Mouse (Mus musculus): ENCODE data around the gene Hist2h2ab. TPM values are rescaled to one million over a fixed set of nuclear protein-coding genes. Genes with fewer than 3 reads are reported as not detected.

Hist2h2ab gene
- polyA plus RNA-seq, 2 experiments from 2014 or later: not detected

DNA sequence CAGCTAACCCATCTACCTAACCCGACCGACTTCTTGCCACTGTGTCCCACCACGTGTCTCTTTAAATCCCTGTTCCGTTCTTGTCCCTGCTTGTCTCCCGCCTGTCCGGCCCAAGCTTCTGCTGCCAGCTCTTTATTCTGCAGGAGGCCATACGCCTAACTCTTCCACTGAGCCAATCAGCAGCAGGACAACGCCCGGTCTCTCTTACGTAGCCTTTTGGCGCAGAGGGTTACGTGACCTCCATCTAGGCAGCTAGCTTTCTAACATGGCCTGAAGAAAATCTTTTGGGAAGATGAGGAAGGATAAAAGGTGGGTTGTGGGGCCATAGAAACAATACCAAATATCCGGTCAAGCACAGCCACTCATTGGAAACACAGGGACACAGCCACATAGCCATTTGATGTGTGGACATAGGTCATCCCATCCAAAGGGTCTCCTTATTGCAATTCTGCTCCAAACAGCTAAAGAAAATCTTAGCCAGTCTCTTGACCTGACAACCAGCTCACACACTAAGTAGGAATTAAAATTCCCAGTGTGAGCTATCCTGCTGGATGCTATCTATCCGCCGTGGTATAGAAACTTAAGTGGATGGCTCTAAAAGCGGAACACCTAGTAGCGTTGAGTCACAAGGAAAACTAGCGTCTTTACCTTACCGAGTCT lies 42.7 kb downstream of the Hist2h2ab start:
- peak; percentile 67 for ATAC-seq

DNA sequence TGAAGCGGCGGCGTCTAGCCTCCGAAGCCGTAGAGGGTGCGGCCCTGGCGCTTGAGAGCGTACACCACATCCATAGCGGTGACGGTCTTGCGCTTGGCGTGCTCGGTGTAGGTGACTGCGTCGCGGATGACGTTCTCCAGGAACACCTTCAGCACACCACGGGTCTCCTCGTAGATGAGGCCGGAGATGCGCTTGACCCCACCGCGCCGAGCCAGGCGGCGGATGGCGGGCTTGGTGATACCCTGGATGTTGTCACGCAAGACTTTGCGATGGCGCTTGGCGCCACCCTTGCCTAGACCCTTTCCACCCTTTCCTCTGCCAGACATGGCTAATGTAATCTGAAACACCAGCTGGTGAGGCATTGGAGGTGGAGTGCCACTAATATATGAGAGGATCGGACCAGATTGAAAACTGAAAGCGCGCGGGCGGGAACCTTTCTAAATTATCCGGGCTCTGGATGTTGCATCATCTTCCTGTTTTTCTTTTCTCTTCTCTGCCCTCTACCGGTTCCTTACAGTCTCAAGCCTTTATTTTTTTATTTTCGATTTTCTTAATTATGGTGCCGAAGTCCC lies 43.4 kb downstream of the Hist2h2ab start, which contains the start of gene Hist2h4:
Gene Hist2h4 (minus strand): TSS at position 333 of the 572 bp plus-strand sequence.
- ATAC-seq: peak; percentile 83

DNA sequence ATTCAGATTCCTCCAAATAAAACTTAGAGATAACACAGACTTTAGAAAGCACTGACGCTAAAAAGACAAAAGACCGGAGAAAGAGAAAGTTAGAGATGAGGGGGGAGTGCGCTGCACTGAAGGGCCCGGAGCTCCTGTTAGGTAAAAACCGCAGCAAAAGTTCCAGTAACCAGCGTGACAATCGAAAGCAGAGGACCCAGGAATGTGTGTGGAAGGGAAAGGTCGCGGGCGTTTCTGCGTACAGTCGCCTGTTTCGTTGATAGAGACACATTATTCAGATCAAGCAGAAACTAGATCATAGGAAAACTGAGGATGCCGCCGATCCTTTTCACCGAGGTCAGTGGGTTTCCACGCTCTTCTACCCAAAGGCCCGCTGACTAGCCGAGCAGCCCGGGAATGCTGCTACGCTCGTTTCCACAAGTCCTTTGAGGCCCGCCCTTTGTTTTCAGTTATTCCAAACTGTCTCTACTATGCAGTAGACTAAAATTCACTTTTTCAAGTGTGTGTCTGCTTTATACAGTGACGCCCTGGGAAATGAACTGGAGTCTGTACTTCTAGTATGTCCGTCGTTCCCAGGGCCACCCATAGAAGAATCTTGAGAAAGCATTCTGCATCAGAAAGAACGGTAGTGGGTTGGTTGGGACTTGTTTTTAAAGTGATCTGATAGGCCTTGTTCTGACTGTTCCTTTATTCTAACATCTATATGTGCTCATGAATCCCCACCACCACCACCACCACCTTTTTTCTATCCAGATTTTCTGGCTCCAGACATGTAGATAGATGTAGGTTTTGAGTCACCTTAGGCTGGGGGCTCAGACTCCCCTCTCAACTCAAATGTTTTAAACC lies 44.1 kb downstream of the Hist2h2ab start:
- ATAC-seq: peak; percentile 34

DNA sequence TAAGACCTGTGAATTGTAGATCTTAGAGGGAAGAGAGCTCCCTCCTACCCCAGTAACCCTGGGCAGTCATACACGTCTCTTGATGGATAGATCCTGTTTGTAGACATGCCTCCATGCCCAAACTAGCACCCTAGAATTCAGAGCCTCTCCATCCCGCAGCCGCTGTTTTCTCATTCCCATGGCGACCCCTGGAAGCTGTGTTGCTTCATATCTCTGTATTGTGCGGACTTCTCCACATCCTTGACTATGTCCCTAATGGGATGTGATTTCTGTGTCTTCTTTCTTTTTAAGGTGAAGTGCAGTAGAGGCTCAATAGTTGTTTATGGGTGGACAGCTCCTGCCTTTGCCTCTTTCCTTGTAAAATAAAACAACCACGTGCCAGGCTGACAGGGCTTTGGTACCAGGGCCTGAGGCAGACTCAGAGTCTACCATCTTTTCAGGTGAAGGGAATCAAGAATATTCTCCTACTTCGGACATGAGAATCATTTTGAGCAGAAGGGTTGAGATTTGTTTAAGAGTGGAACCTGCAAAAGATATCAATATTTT lies 44.8 kb downstream of the Hist2h2ab start:
- no peak for ATAC-seq

DNA sequence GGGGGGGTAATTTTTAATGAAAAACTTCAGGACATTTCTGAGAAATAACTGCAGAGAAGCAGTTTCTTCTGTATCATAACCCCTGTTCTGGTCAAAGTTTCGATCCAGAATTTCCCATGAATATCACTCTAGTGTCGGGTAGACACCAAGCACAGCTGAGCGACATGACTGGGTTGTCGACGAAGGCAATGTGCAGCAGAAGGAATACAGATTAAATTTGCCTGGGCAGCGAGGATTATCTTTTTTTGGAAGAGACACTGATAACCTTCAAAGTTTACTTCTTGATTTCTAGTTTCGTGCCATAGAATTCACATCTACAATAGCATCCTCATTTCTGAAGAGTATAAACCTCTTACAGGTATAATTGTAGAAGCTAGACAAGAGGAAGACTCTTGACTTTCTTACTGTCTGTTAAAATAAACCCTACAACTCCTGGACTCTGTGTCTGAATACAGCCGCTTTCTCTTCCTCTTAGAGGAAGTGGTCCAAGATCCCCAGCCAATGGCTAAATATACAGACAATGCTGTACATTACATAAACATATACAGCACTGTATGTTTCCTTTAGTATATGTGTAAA lies 46.6 kb downstream of the Hist2h2ab start:
- ATAC-seq: no peak

DNA sequence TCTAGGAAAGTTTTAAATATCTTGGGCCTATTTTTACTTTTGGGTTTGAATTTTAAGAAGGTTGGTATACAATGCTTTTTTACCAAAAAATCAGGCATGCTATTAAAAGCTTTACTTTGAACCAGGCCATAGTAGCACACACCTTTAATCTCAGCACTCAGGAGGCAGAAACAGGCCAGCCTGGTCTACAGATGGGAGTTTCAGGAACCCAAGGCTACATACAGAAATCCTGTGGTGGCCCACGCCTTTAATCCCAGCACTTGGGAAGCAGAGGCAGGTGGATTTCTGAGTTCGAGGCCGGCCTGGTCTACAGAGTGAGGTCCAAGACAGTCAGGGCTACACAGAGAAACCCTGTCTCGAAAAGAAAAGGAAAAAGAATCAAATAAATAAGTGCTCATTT lies 47.9 kb downstream of the Hist2h2ab start:
- ATAC-seq: no peak

DNA sequence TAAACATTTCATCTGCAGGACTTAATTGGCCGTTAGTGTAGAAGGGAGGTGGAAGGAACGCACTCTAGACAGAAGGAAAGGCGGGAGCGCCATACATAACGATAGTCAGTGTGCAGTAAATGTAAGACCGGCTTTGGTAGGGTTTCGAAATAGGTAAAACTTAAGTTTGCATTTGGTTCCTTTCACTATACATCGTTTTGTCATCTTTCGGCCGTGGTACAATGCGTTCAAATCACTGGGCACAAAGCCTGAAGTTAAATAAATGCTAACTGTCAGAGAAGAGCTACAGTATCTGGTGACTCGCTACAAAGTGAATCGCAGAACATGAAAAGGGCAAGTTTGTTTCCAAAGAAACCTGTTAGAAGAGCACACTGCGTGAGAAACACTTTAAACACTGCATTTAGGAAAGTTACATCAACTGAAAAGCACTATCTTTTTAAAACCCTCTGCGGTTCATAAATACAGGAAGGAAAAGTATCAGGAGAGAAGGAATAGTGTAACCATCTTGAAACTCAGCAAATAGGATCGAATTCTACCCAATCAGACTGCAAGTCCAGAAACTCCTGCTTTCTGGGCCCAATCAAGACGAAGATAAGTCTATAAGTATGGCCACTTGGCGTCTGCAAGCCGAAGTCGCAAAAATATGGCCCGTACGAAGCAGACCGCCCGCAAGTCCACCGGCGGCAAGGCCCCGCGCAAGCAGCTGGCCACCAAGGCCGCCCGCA lies 48.5 kb downstream of the Hist2h2ab start, which contains the start of gene Hist2h3b:
Gene Hist2h3b (plus strand): TSS at position 604 of the 725 bp plus-strand sequence.
- ATAC-seq: peak; percentile 38

DNA sequence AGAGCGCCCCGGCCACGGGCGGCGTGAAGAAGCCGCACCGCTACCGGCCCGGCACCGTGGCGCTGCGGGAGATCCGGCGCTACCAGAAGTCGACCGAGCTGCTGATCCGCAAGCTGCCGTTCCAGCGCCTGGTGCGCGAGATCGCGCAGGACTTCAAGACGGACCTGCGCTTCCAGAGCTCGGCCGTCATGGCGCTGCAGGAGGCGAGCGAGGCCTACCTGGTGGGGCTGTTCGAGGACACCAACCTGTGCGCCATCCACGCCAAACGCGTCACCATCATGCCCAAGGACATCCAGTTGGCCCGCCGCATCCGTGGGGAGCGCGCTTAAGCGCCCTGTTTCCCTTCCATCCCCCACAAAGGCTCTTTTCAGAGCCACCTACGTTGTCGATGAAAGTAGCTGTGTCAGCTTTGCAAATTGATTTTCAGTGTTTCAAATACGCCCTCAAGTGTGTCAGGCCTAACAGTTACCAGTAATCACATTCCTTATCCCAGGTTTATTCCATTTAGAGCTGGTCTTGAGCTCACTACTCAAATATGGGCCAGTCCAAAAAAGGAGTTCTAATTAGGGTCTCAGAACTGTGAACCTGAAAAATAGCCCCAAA lies 49.2 kb downstream of the Hist2h2ab start:
- ATAC-seq: peak; percentile 35

Other genes starting within 250 kb of the Hist2h2ab start
- gene Plekho1, start 223.9 kb upstream of the Hist2h2ab start, polyA plus RNA-seq (2017; shearing (Covaris generic)): 10 to 100 TPM in 1 of 2 experiments, 1 to 10 TPM in 1; 9.8 to 10.1 TPM
- 10 to 100 TPM; 22.2 to 24.3 TPM for gene Vps45, start 161.4 kb upstream of the Hist2h2ab start, polyA plus RNA-seq (2017; shearing (Covaris generic))
- 10 to 100 TPM in 1 of 2 experiments, 1 to 10 TPM in 1; 9.1 to 13.3 TPM for gene Otud7b, start 115.3 kb upstream of the Hist2h2ab start, polyA plus RNA-seq (2017; shearing (Covaris generic))
- gene Mtmr11, start 57.9 kb upstream of the Hist2h2ab start, polyA plus RNA-seq (2017; shearing (Covaris generic)): 1 to 10 TPM; 2.3 to 2.4 TPM
- 10 to 100 TPM; 53.4 to 58.5 TPM for gene Sf3b4, start 47.5 kb upstream of the Hist2h2ab start, polyA plus RNA-seq (2017; shearing (Covaris generic))
- gene Sv2a, start 38.7 kb upstream of the Hist2h2ab start, polyA plus RNA-seq (2017; shearing (Covaris generic)): 1 to 10 TPM in 1 of 2 experiments, under 1 TPM in 1; 0.80 to 2.0 TPM
- 10 to 100 TPM; 30.5 to 33.8 TPM for gene Bola1, start 156 bp upstream of the Hist2h2ab start, polyA plus RNA-seq (2017; shearing (Covaris generic))
- 1 to 10 TPM; 5.5 to 5.8 TPM for gene Hist2h2ac, start 1.0 kb downstream of the Hist2h2ab start, polyA plus RNA-seq (2017; shearing (Covaris generic))
- gene Hist2h2be, start 1.3 kb downstream of the Hist2h2ab start, polyA plus RNA-seq (2017; shearing (Covaris generic)): 1 to 10 TPM; 1.6 to 2.6 TPM
- not detected for gene Hist2h3c2, start 19.3 kb downstream of the Hist2h2ab start, polyA plus RNA-seq (2017; shearing (Covaris generic))
- 10 to 100 TPM; 32.4 to 55.4 TPM for gene Hist2h2aa2, start 20.4 kb downstream of the Hist2h2ab start, polyA plus RNA-seq (2017; shearing (Covaris generic))
- gene Hist2h2aa1, start 25.6 kb downstream of the Hist2h2ab start, polyA plus RNA-seq (2017; shearing (Covaris generic)): 10 to 100 TPM in 1 of 2 experiments, not detected in 1; 21.7 TPM
- not detected for gene Hist2h3c1, start 26.8 kb downstream of the Hist2h2ab start, polyA plus RNA-seq (2017; shearing (Covaris generic))
- 1 to 10 TPM; 7.0 to 7.1 TPM for gene Hist2h4, start 43.4 kb downstream of the Hist2h2ab start, polyA plus RNA-seq (2017; shearing (Covaris generic))
- 1 to 10 TPM; 7.4 to 9.9 TPM for gene Hist2h3b, start 48.8 kb downstream of the Hist2h2ab start, polyA plus RNA-seq (2017; shearing (Covaris generic))
- 1 to 10 TPM; 6.3 to 8.4 TPM for gene Hist2h2bb, start 49.9 kb downstream of the Hist2h2ab start, polyA plus RNA-seq (2017; shearing (Covaris generic))
- under 1 TPM in 1 of 2 experiments, not detected in 1; 0.46 TPM for gene Fcgr1, start 74.1 kb downstream of the Hist2h2ab start, polyA plus RNA-seq (2017; shearing (Covaris generic))
- gene BC107364, start 232.4 kb downstream of the Hist2h2ab start, polyA plus RNA-seq (2017; shearing (Covaris generic)): not detected